Mouse (Mus musculus) midbrain, embryonic 14.5 days (tissue): ENCODE results near the gene Ddx23. TPM values are rescaled to one million over a fixed set of nuclear protein-coding genes. Genes with fewer than 3 reads are reported as not detected.

Experiments used
- ATAC-seq: fragments of 200-750 bp; cut with Nextera tagmentation; 2 replicates; pipeline ENCODE4 v1.8.0; 2017; ENCODE audit warnings: moderate number of reproducible peaks, moderate library complexity; ENCODE audit not compliant: low FRiP score, low TSS enrichment
- DNase-seq: peaks from one replicate; pipeline ENCODE4 v3.0.0-alpha.2; 2015
- H3K27ac ChIP-seq: fragments of 300-500 bp; sonication (generic); replicated peaks from 2 replicates; pipeline ENCODE4 v1.5.1; 2014; ENCODE audit warnings: mild to moderate bottlenecking, low read depth, low read length, moderate library complexity
- H3K27me3 ChIP-seq: fragments of 300-500 bp; sonication (generic); 2 replicates; pipeline ENCODE4 v1.6.1; 2014; ENCODE audit warnings: low read length, control low read depth, mixed read lengths; ENCODE audit not compliant: control insufficient read depth, insufficient read depth
- H3K36me3 ChIP-seq: fragments of 300-500 bp; sonication (generic); 2 replicates; pipeline ENCODE4 v1.6.1; 2014; ENCODE audit warnings: low read length, control low read depth; ENCODE audit not compliant: control insufficient read depth, insufficient read depth
- H3K4me1 ChIP-seq: fragments of 300-500 bp; sonication (generic); 2 replicates; pipeline ENCODE4 v1.6.1; 2014; ENCODE audit warnings: mild to moderate bottlenecking, antibody characterized with exemption, low read length, control low read depth; ENCODE audit not compliant: control insufficient read depth, insufficient read depth
- H3K4me2 ChIP-seq: fragments of 300-500 bp; sonication (generic); 2 replicates; pipeline ENCODE4 v1.6.1; 2014; ENCODE audit warnings: mild to moderate bottlenecking, low read length, moderate library complexity
- H3K4me3 ChIP-seq: fragments of 300-500 bp; sonication (generic); replicated peaks from 2 replicates; pipeline ENCODE4 v1.5.1; 2014; ENCODE audit warnings: low read depth, low read length
- H3K9ac ChIP-seq: fragments of 300-500 bp; sonication (generic); replicated peaks from 2 replicates; pipeline ENCODE4 v1.6.1; 2014; ENCODE audit warnings: mild to moderate bottlenecking, low read length, moderate library complexity
- H3K9me3 ChIP-seq: fragments of 300-500 bp; sonication (generic); 2 replicates; pipeline ENCODE4 v1.6.1; 2016; ENCODE audit warnings: low read length, control low read depth, mixed read lengths; ENCODE audit not compliant: control insufficient read depth
- WGBS: fragments of 180-500 bp; shearing (Covaris S2); extraction: QIAGEN DNeasy Blood & Tissue Kit; methylation state at CpG from one replicate; pipeline ENCODE4 v1.1.7; 2014; 5-methylcytosine and 5-hydroxymethylcytosine counted together
- polyA plus RNA-seq: library from polyadenylated mRNA; unstranded; fragments of >200 nt; fragmentation: Nextera tagmentation; extraction: Ambion mirVana; gene quantifications from 2 replicates; pipeline ENCODE4 v1.2.1, GENCODE M21; 2014

Gene Ddx23
- polyA plus RNA-seq, 1 experiment from 2014 or later = 24.9 TPM

- Histone ChIP-seq H3K27ac (peak overlapping the region; percentile 99), H3K9me3 (no peaks in the 10 kb centered on the region), H3K4me3 (peak overlapping the region; percentile 81), H3K27me3 (peaks cover 12% of the 10 kb centered on the region; the same call in 1 of the 2 replicates), H3K36me3 (no peaks in the 10 kb centered on the region), H3K4me1 (peaks cover 59% of the 10 kb centered on the region), H3K9ac (peak overlapping the region; percentile 97), H3K4me2 (peak overlapping the region; percentile 87)
- DNase-seq (peak; percentile 69), ATAC-seq (no peak)
- 0% methylated on average over 4 of the region's 4 CpGs for WGBS
Observed at GRCm38 (mm10) chr15:98632921-98633320, 29.8 kb downstream of the Ddx23 start.

GRCm38 (mm10) chr15:98632107-98632744 lies 30.5 kb downstream of the Ddx23 start:
- peak overlapping the region; percentile 87 for H3K4me2 ChIP-seq
- peak overlapping the region; percentile 97 for H3K9ac ChIP-seq
- under 1% methylated on average over 25 of the region's 25 CpGs for WGBS
- H3K9me3 ChIP-seq = no peaks in the 10 kb centered on the region
- H3K27ac ChIP-seq = peak overlapping the region; percentile 99
- ATAC-seq (peak; percentile 43; the same call in 1 of the 2 replicates), DNase-seq (peak; percentile 83)
- peaks cover 12% of the 10 kb centered on the region; the same call in 1 of the 2 replicates for H3K27me3 ChIP-seq
- peaks cover 52% of the 10 kb centered on the region for H3K4me1 ChIP-seq
- H3K36me3 ChIP-seq = no peaks in the 10 kb centered on the region
- peak overlapping the region; percentile 81 for H3K4me3 ChIP-seq

- Histone ChIP-seq H3K4me3 (peak overlapping the region; percentile 81), H3K9me3 (no peaks in the 10 kb centered on the region), H3K9ac (no peak overlapping the region; the same call in 1 of the 2 replicates), H3K27me3 (peaks cover 12% of the 10 kb centered on the region; the same call in 1 of the 2 replicates), H3K36me3 (no peaks in the 10 kb centered on the region), H3K27ac (peak overlapping the region; percentile 99), H3K4me1 (peaks cover 45% of the 10 kb centered on the region), H3K4me2 (peak overlapping the region; percentile 87)
- WGBS = under 1% methylated on average over 18 of the region's 18 CpGs
- peak; percentile 10; the same call in 1 of the 2 replicates for ATAC-seq
- DNase-seq = peak; percentile 85
Observed at GRCm38 (mm10) chr15:98631493-98631892, 31.2 kb downstream of the Ddx23 start.

GRCm38 (mm10) chr15:98630540-98630939 lies 32.2 kb downstream of the Ddx23 start, which contains the start of gene Cacnb3:
Gene Cacnb3, plus strand, starts transcription at chr15:98630840.
- Histone ChIP-seq H3K4me3 (peak within 1 kb of the TSS; percentile 81), H3K9ac (no peak within 1 kb of the TSS), H3K27ac (peak within 1 kb of the TSS; percentile 99), H3K4me1 (peaks cover 36% of the 10 kb centered on the region), H3K36me3 (no peaks in the 10 kb centered on the region), H3K4me2 (peak within 1 kb of the TSS; percentile 87), H3K27me3 (peaks cover 12% of the 10 kb centered on the region; the same call in 1 of the 2 replicates), H3K9me3 (no peaks in the 10 kb centered on the region)
- no peak for DNase-seq
- ATAC-seq = no peak
- WGBS = 42% methylated on average over 4 of the region's 4 CpGs

GRCm38 (mm10) chr15:98629464-98629863 lies 33.2 kb downstream of the Ddx23 start:
- Histone ChIP-seq H3K27me3 (peaks cover 12% of the 10 kb centered on the region; the same call in 1 of the 2 replicates), H3K4me2 (no peak overlapping the region; the same call in 1 of the 2 replicates), H3K27ac (peak overlapping the region; percentile 73; the same call in 1 of the 2 replicates), H3K4me1 (peaks cover 34% of the 10 kb centered on the region), H3K4me3 (no peak overlapping the region), H3K9me3 (no peaks in the 10 kb centered on the region), H3K9ac (peak overlapping the region; percentile 13; the same call in 1 of the 2 replicates), H3K36me3 (no peaks in the 10 kb centered on the region)
- no peak for DNase-seq
- no peak for ATAC-seq
- 65% methylated on average over 6 of the region's 6 CpGs for WGBS

- no peaks in the 10 kb centered on the region for H3K36me3 ChIP-seq
- peak overlapping the region; percentile 73 for H3K27ac ChIP-seq
- H3K4me1 ChIP-seq = peaks cover 34% of the 10 kb centered on the region
- H3K4me2 ChIP-seq = peak overlapping the region; percentile 47
- ATAC-seq = no peak
- H3K27me3 ChIP-seq = peaks cover 12% of the 10 kb centered on the region; the same call in 1 of the 2 replicates
- no peaks in the 10 kb centered on the region for H3K9me3 ChIP-seq
- WGBS = 5% methylated on average over 20 of the region's 20 CpGs
- H3K4me3 ChIP-seq = peak overlapping the region; percentile 12
- H3K9ac ChIP-seq = peak overlapping the region; percentile 13
- peak; percentile 78 for DNase-seq
Observed at GRCm38 (mm10) chr15:98628589-98629254, 34.0 kb downstream of the Ddx23 start.

GRCm38 (mm10) chr15:98626487-98627212 lies 36.0 kb downstream of the Ddx23 start:
- Histone ChIP-seq H3K27ac (no peak overlapping the region), H3K9me3 (no peaks in the 10 kb centered on the region), H3K27me3 (peaks cover 12% of the 10 kb centered on the region; the same call in 1 of the 2 replicates), H3K4me2 (no peak overlapping the region), H3K9ac (no peak overlapping the region), H3K4me3 (no peak overlapping the region), H3K36me3 (no peaks in the 10 kb centered on the region), H3K4me1 (peaks cover 17% of the 10 kb centered on the region)
- DNase-seq (no peak), ATAC-seq (no peak)
- 67% methylated on average over 7 of the region's 7 CpGs for WGBS

- no peak overlapping the region for H3K27ac ChIP-seq
- H3K9me3 ChIP-seq = no peaks in the 10 kb centered on the region
- DNase-seq (no peak), ATAC-seq (no peak)
- H3K4me2 ChIP-seq = no peak overlapping the region
- peaks cover 12% of the 10 kb centered on the region; the same call in 1 of the 2 replicates for H3K27me3 ChIP-seq
- H3K4me3 ChIP-seq = no peak overlapping the region
- WGBS = 20% methylated on average over 8 of the region's 8 CpGs
- H3K4me1 ChIP-seq = peaks cover 12% of the 10 kb centered on the region
- no peak overlapping the region for H3K9ac ChIP-seq
- H3K36me3 ChIP-seq = no peaks in the 10 kb centered on the region
Observed at GRCm38 (mm10) chr15:98626078-98626477, 36.6 kb downstream of the Ddx23 start.
